Mouse (Mus musculus) kidney, postnatal 0 days (tissue): ENCODE results near the gene Mtch1. TPM values are rescaled to one million over a fixed set of nuclear protein-coding genes. Genes with fewer than 3 reads are reported as not detected.

Experiments
- ATAC-seq: fragments of 200-750 bp; cut with Nextera tagmentation; replicated peaks from 2 replicates; pipeline ENCODE4 v1.8.0; 2017; ENCODE audit warnings: low read depth, moderate number of reproducible peaks, moderate TSS enrichment, moderate library complexity; ENCODE audit not compliant: low FRiP score
- DNase-seq: peaks from one replicate; pipeline ENCODE4 v3.0.0-alpha.2; 2016; ENCODE audit warnings: low spot score
- H3K27ac ChIP-seq: fragments of 300-500 bp; sonication (generic); 2 replicates; pipeline ENCODE4 v1.5.1; 2014; ENCODE audit warnings: mild to moderate bottlenecking
- H3K27me3 ChIP-seq: fragments of 300-500 bp; sonication (generic); 2 replicates; pipeline ENCODE4 v1.6.1; 2014; ENCODE audit warnings: low read length, mixed read lengths; ENCODE audit not compliant: insufficient read depth
- H3K36me3 ChIP-seq: fragments of 300-500 bp; sonication (generic); 2 replicates; pipeline ENCODE4 v1.6.1; 2014; ENCODE audit warnings: low read length, mixed read lengths; ENCODE audit not compliant: insufficient read depth
- H3K4me1 ChIP-seq: fragments of 300-500 bp; sonication (generic); replicated peaks from 2 replicates; pipeline ENCODE4 v1.6.1; 2014; ENCODE audit warnings: antibody characterized with exemption, low read length, mixed read lengths; ENCODE audit not compliant: insufficient read depth
- H3K4me2 ChIP-seq: fragments of 300-500 bp; sonication (generic); 2 replicates; pipeline ENCODE4 v1.6.1; 2014; ENCODE audit warnings: mild to moderate bottlenecking, low read length, moderate library complexity, mixed read lengths
- H3K4me3 ChIP-seq: fragments of 300-500 bp; sonication (generic); replicated peaks from 2 replicates; pipeline ENCODE4 v1.5.1; 2014; ENCODE audit warnings: low read depth, low read length
- H3K9ac ChIP-seq: fragments of 300-500 bp; sonication (generic); 2 replicates; pipeline ENCODE4 v1.6.1; 2014; ENCODE audit warnings: low read depth, low read length
- H3K9me3 ChIP-seq: fragments of 300-500 bp; sonication (generic); replicated peaks from 2 replicates; pipeline ENCODE4 v1.6.1; 2016; ENCODE audit warnings: low read length, inconsistent platforms, mixed read lengths
- CTCF ChIP-seq: IDR thresholded peaks from 2 replicates; pipeline ENCODE4 v1.5.1; 2016; ENCODE audit warnings: antibody characterized with exemption, low read depth, mild to moderate bottlenecking, moderate library complexity
- whole genome bisulfite sequencing: fragments of 180-500 bp; shearing (Covaris S2); extraction: QIAGEN DNeasy Blood & Tissue Kit; methylation state at CpG from one replicate; pipeline ENCODE4 v1.1.7; 2014; 5-methylcytosine and 5-hydroxymethylcytosine counted together
- polyA plus RNA-seq: library from polyadenylated mRNA; unstranded; fragments of >200 nt; fragmentation: Nextera tagmentation; extraction: Ambion mirVana; gene quantifications from 2 replicates; pipeline ENCODE4 v1.2.1, GENCODE M21; 2015

Mtch1 gene
- polyA plus RNA-seq, 1 experiment from 2014 or later, result 307 TPM

- Histone ChIP-seq H3K9me3 (no peaks in the 10 kb centered on the region), H3K9ac (0 out of 2 replicates have a peak overlapping the region, but pooled peaks have one; percentile 0), H3K4me1 (peaks cover 31% of the 10 kb centered on the region), H3K4me2 (0 out of 2 replicates have a peak overlapping the region, but pooled peaks have one; percentile 31), H3K4me3 (no peak overlapping the region), H3K36me3 (peaks cover 62% of the 10 kb centered on the region), H3K27me3 (no peaks in the 10 kb centered on the region), H3K27ac (peak overlapping the region; percentile 87)
- ATAC-seq, result 0 out of 2 replicates have a peak, but pooled peaks have one; percentile 6
- TF ChIP-seq CTCF, result no peak
- peak; percentile 42 for DNase-seq
- WGBS, result 65% methylated on average over 18 of the region's 18 CpGs
Observed at GRCm38 (mm10) chr17:29340406-29341261, 7.1 kb downstream of the Mtch1 start.

GRCm38 (mm10) chr17:29339170-29339768, 8.5 kb downstream of the Mtch1 start:
- DNase-seq, result peak; percentile 21
- WGBS, result 68% methylated on average over 11 of the region's 11 CpGs
- H3K4me1 ChIP-seq, result peaks cover 26% of the 10 kb centered on the region
- no peak overlapping the region for H3K9ac ChIP-seq
- peaks cover 65% of the 10 kb centered on the region for H3K36me3 ChIP-seq
- no peaks in the 10 kb centered on the region for H3K27me3 ChIP-seq
- no peaks in the 10 kb centered on the region for H3K9me3 ChIP-seq
- H3K4me2 ChIP-seq, result no peak overlapping the region
- ATAC-seq, result no peak
- peak overlapping the region; percentile 25 for H3K27ac ChIP-seq
- no peak for TF ChIP-seq CTCF
- no peak overlapping the region for H3K4me3 ChIP-seq

GRCm38 (mm10) chr17:29337979-29338823, 9.5 kb downstream of the Mtch1 start:
- no peak for DNase-seq
- no peak overlapping the region for H3K4me3 ChIP-seq
- 0 out of 2 replicates have a peak overlapping the region, but pooled peaks have one; percentile 25 for H3K27ac ChIP-seq
- no peaks in the 10 kb centered on the region for H3K9me3 ChIP-seq
- H3K4me2 ChIP-seq, result no peak overlapping the region
- no peaks in the 10 kb centered on the region for H3K27me3 ChIP-seq
- no peak for ATAC-seq
- H3K9ac ChIP-seq, result no peak overlapping the region
- no peak for TF ChIP-seq CTCF
- 94% methylated on average over 9 of the region's 9 CpGs for WGBS
- peaks cover 65% of the 10 kb centered on the region for H3K36me3 ChIP-seq
- peaks cover 26% of the 10 kb centered on the region for H3K4me1 ChIP-seq

GRCm38 (mm10) chr17:29336266-29336990, 11.3 kb downstream of the Mtch1 start:
- Histone ChIP-seq H3K27ac (no peak overlapping the region), H3K4me2 (no peak overlapping the region), H3K27me3 (no peaks in the 10 kb centered on the region), H3K4me1 (peaks cover 12% of the 10 kb centered on the region; the same call in 1 of the 2 replicates), H3K4me3 (no peak overlapping the region), H3K9me3 (no peaks in the 10 kb centered on the region), H3K9ac (no peak overlapping the region), H3K36me3 (peaks cover 80% of the 10 kb centered on the region)
- DNase-seq (no peak), ATAC-seq (no peak)
- WGBS, result 90% methylated on average over 19 of the region's 19 CpGs
- TF ChIP-seq CTCF, result no peak

GRCm38 (mm10) chr17:29332186-29332685, 15.5 kb downstream of the Mtch1 start:
- no peak for TF ChIP-seq CTCF
- no peaks in the 10 kb centered on the region for H3K9me3 ChIP-seq
- no peak for ATAC-seq
- peaks cover 56% of the 10 kb centered on the region for H3K36me3 ChIP-seq
- no peaks in the 10 kb centered on the region for H3K4me1 ChIP-seq
- no peak for DNase-seq
- H3K27ac ChIP-seq, result no peak overlapping the region
- H3K4me3 ChIP-seq, result no peak overlapping the region
- no peak overlapping the region for H3K9ac ChIP-seq
- no peaks in the 10 kb centered on the region for H3K27me3 ChIP-seq
- WGBS, result 80% methylated on average over 4 of the region's 4 CpGs
- no peak overlapping the region for H3K4me2 ChIP-seq
